Mouse (Mus musculus) stomach, postnatal 0 days (tissue): ENCODE measurements around the gene Siah1a. TPM values are rescaled to one million over a fixed set of nuclear protein-coding genes. Genes with fewer than 3 reads are reported as not detected.

ENCODE experiments used
- ATAC-seq: fragments of 200-750 bp; cut with Nextera tagmentation; 2 replicates; pipeline ENCODE4 v1.8.0; 2017; ENCODE audit not compliant: low FRiP score, low TSS enrichment
- DNase-seq: peaks from one replicate; pipeline ENCODE4 v3.0.0-alpha.2; 2016; ENCODE audit warnings: low spot score
- H3K27ac ChIP-seq: fragments of 300-500 bp; sonication (generic); replicated peaks from 2 replicates; pipeline ENCODE4 v1.5.1; 2014; ENCODE audit warnings: mild to moderate bottlenecking, control low read depth
- H3K27me3 ChIP-seq: fragments of 300-500 bp; sonication (generic); 2 replicates; pipeline ENCODE4 v1.6.1; 2014; ENCODE audit warnings: low read length; ENCODE audit not compliant: control insufficient read depth, insufficient read depth
- H3K36me3 ChIP-seq: fragments of 300-500 bp; sonication (generic); 2 replicates; pipeline ENCODE4 v1.6.1; 2014; ENCODE audit warnings: low read length, mixed read lengths; ENCODE audit not compliant: control insufficient read depth, insufficient read depth
- H3K4me1 ChIP-seq: fragments of 300-500 bp; sonication (generic); replicated peaks from 2 replicates; pipeline ENCODE4 v1.6.1; 2014; ENCODE audit warnings: antibody characterized with exemption; ENCODE audit not compliant: control insufficient read depth, insufficient read depth
- H3K4me2 ChIP-seq: fragments of 300-500 bp; sonication (generic); replicated peaks from 2 replicates; pipeline ENCODE4 v1.6.1; 2014; ENCODE audit warnings: low read depth, mild to moderate bottlenecking, control low read depth, moderate library complexity
- H3K4me3 ChIP-seq: fragments of 300-500 bp; sonication (generic); 2 replicates; pipeline ENCODE4 v1.5.1; 2014; ENCODE audit warnings: low read depth, low read length, control low read depth
- H3K9ac ChIP-seq: fragments of 300-500 bp; sonication (generic); 2 replicates; pipeline ENCODE4 v1.6.1; 2014; ENCODE audit warnings: mild to moderate bottlenecking, low read length, control low read depth, mixed read lengths
- H3K9me3 ChIP-seq: fragments of 300-500 bp; sonication (generic); 2 replicates; pipeline ENCODE4 v1.6.1; 2016; ENCODE audit warnings: low read length; ENCODE audit not compliant: control insufficient read depth
- CTCF ChIP-seq: IDR thresholded peaks from 2 replicates; pipeline ENCODE4 v1.5.1; 2016; ENCODE audit warnings: antibody characterized with exemption, low read depth, mild to moderate bottlenecking, moderate library complexity
- EP300 ChIP-seq: optimal IDR thresholded peaks from 2 replicates; pipeline ENCODE3; 2016; ENCODE audit warnings: antibody characterized with exemption
- WGBS: fragments of 180-500 bp; shearing (Covaris S2); extraction: QIAGEN DNeasy Blood & Tissue Kit; methylation state at CpG from one replicate; pipeline ENCODE4 v1.1.7; 2014; 5-methylcytosine and 5-hydroxymethylcytosine counted together
- polyA plus RNA-seq: library from polyadenylated mRNA; unstranded; fragments of >200 nt; fragmentation: Nextera tagmentation; extraction: Ambion mirVana; gene quantifications from 2 replicates; pipeline ENCODE4 v1.2.1, GENCODE M21; 2015

Gene Siah1a
- polyA plus RNA-seq, 1 experiment from 2014 or later = 36.3 TPM

GRCm38 (mm10) chr8:86686629-86687028 is 59.1 kb downstream of the Siah1a start:
- Histone ChIP-seq H3K4me1 (no peaks in the 10 kb centered on the region), H3K9ac (no peak overlapping the region), H3K27ac (no peak overlapping the region), H3K36me3 (no peaks in the 10 kb centered on the region), H3K27me3 (no peaks in the 10 kb centered on the region), H3K4me3 (no peak overlapping the region), H3K4me2 (no peak overlapping the region), H3K9me3 (no peaks in the 10 kb centered on the region)
- TF ChIP-seq EP300 (no peak), CTCF (no peak)
- DNase-seq = no peak
- WGBS = 75% methylated on average over 3 of the region's 3 CpGs
- no peak for ATAC-seq

Other genes starting within 250 kb of the Siah1a start
- 0.15 and 0.24 TPM in 2 replicates for gene Abcc12, start 165.2 kb downstream of the Siah1a start, polyA plus RNA-seq
- 36.2 and 38.4 TPM in 2 replicates for gene Lonp2, start 121.9 kb downstream of the Siah1a start, polyA plus RNA-seq
- 6.9 and 8.5 TPM in 2 replicates for gene Gm10638, start 235 bp downstream of the Siah1a start, polyA plus RNA-seq
- 6.5 and 6.6 TPM in 2 replicates for gene N4bp1, start 139.3 kb upstream of the Siah1a start, polyA plus RNA-seq